Mouse (Mus musculus) heart, postnatal 10 days (tissue): ENCODE measurements around the gene Asic4. TPM values are rescaled to one million over a fixed set of nuclear protein-coding genes. Genes with fewer than 3 reads are reported as not detected.

ENCODE experiments used
- DNase-seq, 2 experiments: peaks; one replicate each; pipeline ENCODE4 v3.0.0; 2021
- intact Hi-C: fragments of 180-260 bp; cut with DNase I; formaldehyde crosslinking; loops from one replicate; pipeline ENCODE4 v1.15.1; 2025
- total RNA-seq, 2 experiments: library from RNA; stranded (reverse); gene quantifications; 2 replicates each; pipeline ENCODE4 v1.2.3; 2021

Gene Asic4
- total RNA-seq, 2 experiments from 2014 or later: not detected

DNA sequence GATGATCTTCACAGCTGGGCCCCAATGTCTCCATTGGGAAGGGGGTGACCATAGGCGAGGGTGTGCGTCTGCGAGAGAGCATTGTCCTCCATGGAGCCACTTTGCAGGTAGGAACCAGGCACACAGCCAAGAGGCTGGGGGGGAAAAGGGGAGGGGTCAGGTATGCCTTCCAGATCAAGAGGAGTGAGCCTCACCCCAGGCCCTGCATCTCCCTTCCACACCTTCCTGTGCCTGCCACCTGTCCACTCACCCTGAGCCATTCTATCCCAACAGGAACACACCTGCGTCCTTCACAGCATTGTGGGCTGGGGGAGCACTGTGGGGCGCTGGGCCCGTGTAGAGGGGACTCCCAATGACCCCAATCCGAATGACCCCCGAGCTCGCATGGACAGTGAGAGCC, 8.1 kb upstream of the Asic4 start:
- DNase-seq: no peak
- intact Hi-C loops: no loop called here

DNA sequence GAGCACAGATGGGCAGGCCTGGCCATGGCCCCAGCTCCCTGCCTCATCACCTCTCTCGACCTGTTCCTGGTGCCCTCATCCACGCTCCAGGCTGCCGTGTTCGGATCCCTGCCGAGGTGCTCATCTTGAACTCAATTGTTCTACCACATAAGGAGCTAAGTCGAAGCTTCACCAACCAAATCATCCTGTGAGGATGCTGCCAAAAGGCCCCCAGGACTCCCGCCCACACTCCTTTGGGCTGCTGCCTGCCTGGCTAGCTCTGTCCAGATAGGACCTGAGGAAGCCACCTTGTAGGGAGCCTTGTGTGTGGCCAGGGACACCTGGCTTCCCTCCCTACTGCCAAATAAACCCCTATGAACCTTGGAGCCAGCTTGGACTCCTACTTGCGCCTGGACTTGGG, 7.4 kb upstream of the Asic4 start:
- no peak for DNase-seq
- intact Hi-C loops: no loop called here

DNA sequence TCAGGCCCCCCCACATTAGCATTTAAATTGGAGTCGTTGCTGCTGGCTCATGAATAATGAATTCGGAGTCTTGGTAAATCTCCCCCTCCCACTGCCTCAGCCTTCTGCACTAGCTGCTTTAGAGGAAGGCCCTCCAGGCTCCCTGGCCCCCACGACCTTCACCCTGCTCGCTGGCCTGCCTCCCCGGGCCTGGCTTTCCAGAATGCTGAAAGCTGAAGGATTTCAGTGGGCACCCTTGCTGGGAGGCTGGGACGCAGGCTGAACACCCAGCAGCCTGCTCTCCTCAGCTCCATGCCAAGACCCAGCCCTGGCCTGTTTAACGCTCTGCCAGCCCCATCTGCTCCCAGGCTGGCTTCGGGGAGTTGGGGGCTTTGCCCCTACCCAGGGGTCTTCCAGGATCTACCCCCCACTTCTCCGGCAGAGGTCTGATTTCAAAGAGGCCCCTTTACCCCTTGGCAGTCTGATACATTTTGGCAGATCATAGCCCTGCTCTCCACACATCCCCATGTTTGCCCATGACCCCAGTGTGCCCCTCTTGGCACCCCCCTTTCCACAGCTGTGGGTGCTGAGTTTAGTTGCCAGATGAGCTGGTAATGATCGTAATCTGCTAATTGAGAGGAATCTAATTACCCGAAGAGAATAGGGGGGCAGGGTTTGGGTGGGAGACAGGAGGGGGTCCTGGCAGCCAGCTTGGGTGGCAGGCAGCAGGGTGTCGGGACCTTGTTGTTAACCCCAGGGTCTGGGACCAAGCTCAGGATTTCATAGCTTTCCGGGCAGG, 6.8 kb upstream of the Asic4 start:
- intact Hi-C loops: no loop called here
- DNase-seq: no peak

- no peak for DNase-seq
- intact Hi-C loops: no loop called here
These were observed 6.0 kb upstream of the Asic4 start for GRCm38 (mm10) chr1:75444208-75444607.

- intact Hi-C loops: loop anchor here (1.0 to 5.0 kb wide), 2 partner anchors 22 to 103 kb away; no protein-coding TSS in a partner anchor
These were observed 5.0 kb upstream of the Asic4 start for GRCm38 (mm10) chr1:75445141-75445701.

DNA sequence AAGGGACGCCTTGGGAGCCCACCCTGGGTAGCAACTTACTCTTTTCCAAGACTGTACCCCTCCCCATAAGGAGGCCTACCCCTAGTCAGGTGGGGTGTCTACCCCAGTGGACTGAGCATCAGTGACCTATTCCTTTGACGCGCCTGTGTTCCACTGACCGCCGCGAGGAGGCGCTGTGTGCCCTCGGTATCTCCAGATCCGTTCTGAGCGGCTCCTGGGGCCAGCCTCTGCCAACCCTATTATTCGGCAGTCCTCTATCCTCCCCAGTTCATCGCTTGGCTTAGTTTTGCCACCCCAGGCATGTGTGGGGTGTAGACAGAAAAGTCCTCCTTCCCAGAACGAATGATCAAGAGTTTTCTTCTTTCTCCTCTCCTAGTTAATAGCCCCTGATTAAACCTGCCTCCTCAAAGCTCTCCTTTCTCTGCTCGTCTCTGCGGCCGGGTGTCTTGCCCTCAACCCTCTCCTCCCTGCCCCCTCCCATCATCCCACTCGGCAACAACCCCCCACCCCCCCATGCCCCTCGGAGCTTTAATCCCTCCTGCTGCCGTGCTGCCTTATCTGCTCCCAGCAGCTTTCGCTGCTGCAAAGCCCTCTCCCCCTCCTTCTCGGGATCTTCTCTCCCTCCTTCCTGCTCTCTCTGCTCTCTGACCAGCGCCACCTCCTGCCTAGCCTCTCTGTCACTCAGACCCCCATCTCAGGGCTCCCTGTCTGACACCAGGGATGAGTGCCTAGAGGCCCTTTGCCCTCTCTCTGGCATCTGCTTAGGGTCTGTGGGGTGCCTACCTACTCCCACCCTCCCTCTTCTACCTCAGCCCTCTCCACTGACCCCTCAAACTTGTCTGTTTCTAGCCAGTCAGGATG, 4.3 kb upstream of the Asic4 start:
- peak; percentile 84 to 90 for DNase-seq
- intact Hi-C loops: loop anchor here (1.0 to 5.0 kb wide), 2 partner anchors 21 to 104 kb away; no protein-coding TSS in a partner anchor

More at GRCm38 (mm10) chr1:75445141-75445701, 5.0 kb upstream of the Asic4 start:
- no peak for DNase-seq

DNA sequence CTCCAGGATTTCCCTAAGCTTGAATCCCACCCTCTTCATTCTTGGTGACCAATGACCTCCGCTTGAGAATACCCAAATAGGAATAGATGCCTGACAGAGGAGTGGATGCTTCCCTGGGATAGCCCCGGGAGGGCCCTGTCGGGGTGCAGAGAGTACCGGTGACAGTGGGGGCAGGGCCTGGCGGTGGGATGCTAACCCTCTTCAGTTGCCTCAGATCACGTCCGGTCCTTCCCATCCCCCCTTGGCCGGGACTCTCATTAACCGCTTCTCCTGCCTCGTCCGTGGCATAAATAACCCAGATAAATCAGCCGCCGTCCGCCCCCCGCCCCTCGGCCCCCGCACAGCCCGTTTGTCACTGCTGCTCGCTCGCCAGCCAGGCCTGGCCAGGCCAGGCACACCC, 3.6 kb upstream of the Asic4 start:
- no peak for DNase-seq
- intact Hi-C loops: loop anchor here (5.0 kb wide), 1 partner anchor 104 kb away; no protein-coding TSS in a partner anchor

DNA sequence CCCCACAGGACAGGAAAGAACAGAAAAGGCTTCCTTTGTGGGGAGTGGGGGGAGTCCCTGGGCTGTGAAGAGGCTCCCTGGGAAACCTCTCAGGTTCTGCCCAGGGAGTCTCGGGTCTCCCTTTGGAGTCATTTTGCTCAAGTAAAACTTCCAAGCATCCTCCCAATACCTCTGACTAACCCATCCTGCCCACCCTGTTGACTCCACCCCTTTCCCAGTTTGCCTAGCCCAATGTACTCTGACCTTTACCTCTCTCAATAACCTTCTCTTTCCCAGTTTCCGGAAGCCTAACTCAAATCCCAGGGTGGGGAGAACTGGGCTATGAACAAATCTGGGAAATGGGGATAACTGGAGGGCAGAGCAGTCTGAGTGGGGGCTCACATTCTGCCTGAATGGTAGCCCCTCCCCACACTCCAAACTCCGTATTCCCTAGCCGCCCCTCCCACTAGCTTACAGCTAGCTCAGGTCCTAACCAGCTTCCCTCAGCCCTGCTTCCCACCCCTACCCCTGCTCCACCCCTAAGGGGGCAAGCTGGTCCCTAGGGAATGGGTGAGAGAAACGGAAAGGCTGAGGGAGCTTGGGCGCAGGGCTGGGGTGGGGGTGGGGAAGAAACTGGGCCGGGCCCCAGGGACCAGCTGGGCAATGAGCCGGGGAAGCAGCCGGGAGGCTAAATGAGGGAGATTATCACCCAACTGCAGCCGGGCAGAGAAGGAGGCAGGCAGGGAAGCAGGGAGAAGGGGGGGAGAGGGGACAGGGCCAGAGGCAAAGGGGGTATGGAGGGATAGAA, 2.8 kb upstream of the Asic4 start:
- peak in 1 of 2 experiments; percentile 46 for DNase-seq
- intact Hi-C loops: loop anchor here (5.0 kb wide), 1 partner anchor 105 kb away; no protein-coding TSS in a partner anchor

- intact Hi-C loops: loop anchor here (5.0 kb wide), 1 partner anchor 106 kb away; no protein-coding TSS in a partner anchor
- no peak for DNase-seq
These were observed 2.2 kb upstream of the Asic4 start for GRCm38 (mm10) chr1:75448052-75448431.

DNA sequence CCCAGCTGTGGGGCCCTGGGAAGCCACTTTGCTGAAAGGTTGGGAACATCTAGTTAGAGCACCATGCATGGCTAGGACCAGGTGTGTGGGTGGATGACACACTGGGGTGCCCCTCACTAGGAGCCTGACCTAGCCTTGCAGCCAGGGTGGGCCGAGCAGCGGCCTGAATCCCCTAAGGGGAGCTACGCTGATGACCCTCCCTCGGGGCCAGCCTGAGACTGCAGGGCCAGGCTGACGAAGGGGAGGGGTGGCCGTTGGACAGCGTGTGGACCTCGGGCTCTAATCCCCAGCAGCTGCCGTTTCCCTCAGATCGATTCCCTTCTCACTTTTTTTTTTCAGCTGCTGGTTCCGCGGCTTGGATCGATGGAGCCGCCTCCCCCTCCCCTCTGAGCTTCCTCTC, 1.3 kb upstream of the Asic4 start:
- intact Hi-C loops: loop anchor here (5.0 kb wide), 1 partner anchor 107 kb away; no protein-coding TSS in a partner anchor
- DNase-seq: no peak

DNA sequence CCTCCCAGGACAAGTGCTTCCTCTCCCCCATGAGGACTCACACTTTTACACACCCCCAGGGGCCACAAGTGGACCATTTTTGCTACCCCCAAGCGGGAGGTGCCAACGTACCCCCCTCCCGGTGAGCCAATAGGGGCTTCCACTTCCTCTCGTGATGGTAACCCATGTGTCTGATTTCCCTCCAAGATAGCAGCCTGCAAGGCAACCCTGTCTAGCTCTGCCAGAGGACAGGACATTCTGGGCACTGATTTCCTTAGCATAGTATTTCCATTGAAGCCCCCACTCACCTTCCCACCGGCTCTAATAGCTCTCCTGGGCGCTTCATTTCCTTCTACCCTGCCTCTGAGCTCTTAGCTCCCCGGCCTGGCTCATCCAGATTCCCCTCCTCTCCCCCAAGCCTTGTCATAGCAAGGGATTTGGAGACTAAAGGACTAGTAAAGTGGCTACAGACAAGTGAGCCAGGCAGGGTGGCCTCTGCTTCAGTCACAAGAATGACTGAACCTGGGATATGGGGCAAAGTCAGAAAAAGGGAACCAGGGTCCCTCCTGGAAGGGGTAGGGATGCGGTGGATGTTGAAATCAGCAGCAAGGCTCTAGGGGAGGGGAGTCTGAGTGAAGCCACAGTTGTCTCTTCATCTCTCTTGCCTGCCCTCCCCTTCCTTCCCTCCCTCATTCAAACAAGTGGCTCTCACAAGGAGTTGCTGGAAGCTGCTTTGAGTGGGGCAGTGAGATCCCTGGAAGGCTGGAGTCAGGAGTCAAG, 680 bp upstream of the Asic4 start:
- intact Hi-C loops: loop anchor here (5.0 kb wide), 1 partner anchor 107 kb away; no protein-coding TSS in a partner anchor
- DNase-seq: no peak

DNA sequence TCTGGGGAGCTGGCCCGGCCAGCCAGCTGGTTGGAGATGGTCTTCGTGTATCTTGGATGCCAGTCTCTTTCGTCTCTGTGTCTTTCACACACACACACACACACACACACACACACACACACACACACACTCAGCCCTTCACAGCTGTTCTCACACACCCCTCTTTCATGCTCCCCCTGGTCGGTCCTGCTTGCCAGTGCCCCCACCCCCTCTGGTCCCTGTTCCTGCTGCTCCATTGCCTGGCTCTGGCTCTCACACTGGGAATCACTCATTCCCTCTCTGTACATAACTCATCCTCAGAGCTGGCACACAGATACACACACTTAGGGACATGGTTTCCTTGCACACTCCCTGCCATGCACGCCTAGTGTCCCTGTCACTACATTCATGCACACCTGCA, 1.7 kb downstream of the Asic4 start:
- intact Hi-C loops: no loop called here
- no peak for DNase-seq

GRCm38 (mm10) chr1:75455433-75455832, 5.2 kb downstream of the Asic4 start:
- intact Hi-C loops: no loop called here
- no peak for DNase-seq

- DNase-seq: no peak
- intact Hi-C loops: no loop called here
These were observed 5.7 kb downstream of the Asic4 start for GRCm38 (mm10) chr1:75455948-75456347.

DNA sequence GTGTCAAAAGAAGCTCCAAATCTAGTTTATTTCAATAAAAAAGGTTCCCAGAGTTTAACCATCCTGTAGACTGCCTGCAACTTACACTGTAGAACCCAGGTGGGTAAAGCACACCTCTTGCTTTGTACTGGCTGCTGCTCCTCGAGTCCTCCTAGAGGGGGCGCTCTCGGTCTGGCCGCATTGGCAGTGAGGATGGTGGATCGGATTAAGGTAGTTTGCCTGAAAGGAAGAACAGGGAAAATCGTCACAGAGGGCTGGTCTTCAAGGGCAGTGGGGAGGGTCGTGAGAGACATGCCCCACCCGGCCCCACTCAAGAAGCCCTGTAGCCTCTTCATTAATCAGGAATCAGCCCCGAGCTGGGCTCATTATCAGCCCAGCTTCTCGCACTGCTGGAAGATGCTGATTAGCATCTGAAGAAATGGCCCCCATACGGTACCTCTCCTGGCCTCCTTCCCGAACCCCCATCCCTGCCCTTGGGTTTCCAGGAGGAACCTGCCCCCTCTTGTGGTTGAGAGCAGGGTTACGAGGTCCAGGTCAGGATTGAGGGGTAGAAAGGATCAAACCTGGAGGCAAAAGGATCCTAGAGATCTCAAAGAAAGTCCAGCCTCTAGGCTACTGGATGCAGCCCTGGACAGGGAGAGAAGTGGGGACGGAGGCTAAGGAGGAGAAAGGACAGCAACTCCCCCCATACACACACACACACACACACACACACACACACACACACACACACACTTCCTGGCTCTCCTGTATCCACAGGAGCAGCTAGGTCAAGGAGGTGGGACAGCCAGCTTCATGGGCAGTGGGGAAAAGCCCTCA, 6.7 kb downstream of the Asic4 start:
- intact Hi-C loops: no loop called here
- DNase-seq: no peak

DNA sequence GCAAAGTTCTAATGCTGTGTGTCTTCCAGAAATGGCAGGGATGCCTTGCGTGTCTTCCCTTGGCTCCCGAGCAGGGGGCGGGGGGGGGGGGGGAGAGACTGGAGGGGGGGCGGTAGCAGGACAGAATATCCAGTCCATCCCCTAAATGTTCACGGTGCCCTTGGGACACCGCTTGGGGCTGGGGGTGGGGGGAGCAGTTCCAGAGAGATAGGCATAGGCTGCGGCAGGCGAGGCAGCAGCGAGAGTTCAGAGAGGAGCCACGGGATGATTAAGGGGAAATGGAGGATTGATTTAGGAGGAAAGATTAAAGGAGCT, 7.4 kb downstream of the Asic4 start:
- intact Hi-C loops: no loop called here

GRCm38 (mm10) chr1:75458025-75458788, 8.0 kb downstream of the Asic4 start:
- intact Hi-C loops: no loop called here
- peak; percentile 53 to 59 for DNase-seq

More for the DNA sequence above, 7.4 kb downstream of the Asic4 start:
- DNase-seq: no peak
